Mouse (Mus musculus): ENCODE measurements at regions not wholly inside any gene's neighbourhood (a gene's known extent, or its start where the extent isn't known, plus 50 kb on each side); places are given as distances from the start of the nearest gene placed in this dataset.
"Not testable (repeated sequence)": the region's sequence is repeated elsewhere in the genome, so short reads cannot be mapped to it uniquely, and the experiment has no call there.

DNA sequence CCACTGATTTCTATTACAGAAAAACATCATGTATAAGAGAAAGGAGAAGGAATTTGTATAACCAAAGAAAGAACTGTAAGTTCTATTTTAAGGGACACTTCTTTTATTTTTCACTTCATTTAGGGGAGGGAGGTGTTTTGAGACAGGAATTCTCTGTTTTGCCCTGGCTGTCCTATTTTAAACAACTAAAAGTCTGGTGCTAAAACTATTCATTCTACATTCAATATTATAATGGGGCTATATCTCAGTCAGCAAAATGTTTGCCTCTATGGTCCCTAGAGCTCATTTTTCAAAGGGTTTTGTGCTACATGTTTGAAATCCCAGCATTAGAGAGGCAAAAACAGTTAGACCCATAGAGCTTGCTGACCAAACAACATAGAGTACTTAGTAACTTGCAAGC, 632.8 kb upstream of the Map3k7 start:
- no peak for ATAC-seq

DNA sequence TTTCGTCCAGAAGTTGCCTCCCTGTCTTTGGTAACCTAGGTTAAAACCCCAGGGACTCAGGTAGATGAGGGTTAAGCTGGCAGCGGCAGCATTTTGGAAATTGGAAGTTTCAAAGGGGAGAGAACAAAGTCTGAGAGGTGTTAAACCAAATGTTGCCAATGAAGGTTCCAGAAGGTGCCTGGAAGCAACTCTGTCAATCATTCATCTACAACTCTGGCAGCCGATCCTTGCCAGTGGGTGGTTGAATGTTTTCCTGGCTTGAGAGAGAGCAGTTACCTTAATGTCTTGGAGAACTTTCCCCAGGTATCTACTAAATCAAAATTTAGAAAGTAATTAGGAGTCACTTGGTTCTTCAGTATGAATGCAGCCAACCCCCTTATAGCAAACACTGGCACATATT, 628.2 kb upstream of the Map3k7 start:
- Histone ChIP-seq H3K4me3 (ENCODE audit: low read depth, low read length) (no peak overlapping the region), H3K27ac (ENCODE audit: low read depth, low read length) (no peak overlapping the region), H3K4me1 (replicated peaks; ENCODE audit: control insufficient read depth, insufficient read depth, low read length) (no peaks in the 10 kb centered on the region), H3K9ac (ENCODE audit: low read depth, low read length) (no peak overlapping the region), H3K36me3 (ENCODE audit: control insufficient read depth, insufficient read depth) (no peaks in the 10 kb centered on the region), H3K9me3 (ENCODE audit: control insufficient read depth) (no peaks in the 10 kb centered on the region), H3K4me2 (replicated peaks; ENCODE audit: low read depth) (no peak overlapping the region), H3K27me3 (replicated peaks; ENCODE audit: control insufficient read depth, insufficient read depth, low read length) (no peaks in the 10 kb centered on the region)
- WGBS: 89% methylated on average over 3 of the region's 3 CpGs
- no peak for ATAC-seq
- no peak for TF ChIP-seq CTCF (IDR thresholded peaks at IDR 0.05; ENCODE audit: low read depth)

More for the DNA sequence above, 632.8 kb upstream of the Map3k7 start:
- H3K36me3 ChIP-seq (ENCODE audit: control insufficient read depth, insufficient read depth): no peaks in the 10 kb centered on the region
- H3K9ac ChIP-seq (ENCODE audit: low read depth, low read length): no peak overlapping the region
- no peak overlapping the region for H3K4me2 ChIP-seq (replicated peaks; ENCODE audit: low read depth)
- H3K4me3 ChIP-seq (ENCODE audit: low read depth, low read length): no peak overlapping the region
- no peak for TF ChIP-seq CTCF (IDR thresholded peaks at IDR 0.05; ENCODE audit: low read depth)
- no peaks in the 10 kb centered on the region for H3K4me1 ChIP-seq (replicated peaks; ENCODE audit: control insufficient read depth, insufficient read depth, low read length)
- H3K27ac ChIP-seq (ENCODE audit: low read depth, low read length): no peak overlapping the region
- no peaks in the 10 kb centered on the region for H3K27me3 ChIP-seq (replicated peaks; ENCODE audit: control insufficient read depth, insufficient read depth, low read length)
- H3K9me3 ChIP-seq (ENCODE audit: control insufficient read depth): no peaks in the 10 kb centered on the region

DNA sequence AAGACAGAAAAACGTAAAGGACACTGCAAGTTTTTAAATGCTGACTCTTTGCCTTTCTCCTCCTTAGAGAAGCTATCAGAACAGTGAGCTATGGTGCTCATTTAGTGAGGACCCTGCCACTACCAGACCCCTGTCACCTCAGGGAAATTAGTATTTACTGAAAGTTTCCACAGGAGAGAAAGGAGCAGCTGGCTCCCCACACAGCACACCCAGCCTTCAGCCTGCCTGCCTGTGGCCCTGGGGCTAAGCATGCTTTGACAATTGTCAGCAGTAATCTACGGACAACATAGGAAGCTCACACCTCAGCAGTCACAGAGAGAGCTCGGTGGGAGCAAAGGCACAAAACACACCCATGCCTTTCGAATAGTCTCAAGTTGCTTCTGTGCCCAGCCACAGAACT, 625.9 kb upstream of the Map3k7 start:
- Histone ChIP-seq H3K9ac (ENCODE audit: low read depth, low read length) (no peak overlapping the region), H3K4me2 (replicated peaks; ENCODE audit: low read depth) (no peak overlapping the region), H3K27ac (ENCODE audit: low read depth, low read length) (no peak overlapping the region), H3K4me3 (ENCODE audit: low read depth, low read length) (no peak overlapping the region), H3K36me3 (ENCODE audit: control insufficient read depth, insufficient read depth) (no peaks in the 10 kb centered on the region), H3K9me3 (ENCODE audit: control insufficient read depth) (no peaks in the 10 kb centered on the region), H3K4me1 (replicated peaks; ENCODE audit: control insufficient read depth, insufficient read depth, low read length) (no peaks in the 10 kb centered on the region), H3K27me3 (replicated peaks; ENCODE audit: control insufficient read depth, insufficient read depth, low read length) (no peaks in the 10 kb centered on the region)
- no peak for ATAC-seq
- TF ChIP-seq CTCF (IDR thresholded peaks at IDR 0.05; ENCODE audit: low read depth): no peak
- WGBS: 68% methylated on average over 4 of the region's 4 CpGs

DNA sequence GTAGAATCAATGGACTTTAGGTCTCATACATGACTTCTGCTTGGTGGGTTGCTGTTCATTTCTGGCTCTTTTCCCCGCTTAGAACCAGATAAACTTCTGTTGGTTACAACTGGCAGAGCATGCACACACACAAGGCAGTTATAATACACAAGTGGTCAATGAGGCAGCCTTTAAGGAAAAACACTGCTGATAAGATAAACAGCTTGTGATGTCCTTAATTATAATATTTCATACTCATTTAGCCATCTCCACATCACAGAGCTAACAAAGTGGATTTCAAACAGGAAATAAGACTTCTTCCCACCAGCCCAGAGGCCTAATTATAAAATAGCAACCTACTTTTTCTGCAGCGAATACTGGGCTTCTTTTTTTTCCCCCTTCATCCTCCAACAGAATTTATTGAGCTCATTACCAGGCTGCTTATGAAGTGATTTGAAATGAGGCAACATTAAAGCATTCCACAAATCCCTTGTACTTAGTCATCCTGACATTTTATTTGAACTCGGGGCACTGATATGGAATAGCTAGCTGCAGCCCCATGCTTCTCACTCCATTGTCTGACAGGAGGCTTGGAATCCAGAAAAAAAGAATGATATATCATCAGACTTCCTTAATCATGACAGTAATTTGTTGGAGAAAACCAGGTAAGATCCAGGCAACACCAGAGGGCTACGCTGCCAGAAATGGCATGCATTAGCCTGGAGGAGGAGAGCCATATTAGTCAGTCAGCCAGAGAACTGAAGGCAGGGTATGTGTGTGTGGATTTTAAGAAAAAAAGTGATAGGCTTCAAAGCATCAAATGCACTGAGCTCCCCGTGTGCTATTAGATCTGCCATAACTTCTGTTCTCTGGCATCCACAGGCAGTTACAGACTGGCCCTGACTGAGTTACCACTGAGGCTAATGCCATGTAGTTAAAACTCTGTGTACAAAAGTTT, 620.3 kb upstream of the Map3k7 start:
- no peak for TF ChIP-seq CTCF (IDR thresholded peaks at IDR 0.05; ENCODE audit: low read depth)
- no peak overlapping the region for H3K4me2 ChIP-seq (replicated peaks; ENCODE audit: low read depth)
- H3K4me3 ChIP-seq (ENCODE audit: low read depth, low read length): no peak overlapping the region
- H3K9me3 ChIP-seq (ENCODE audit: control insufficient read depth): no peaks in the 10 kb centered on the region
- H3K36me3 ChIP-seq (ENCODE audit: control insufficient read depth, insufficient read depth): no peaks in the 10 kb centered on the region
- H3K27ac ChIP-seq (ENCODE audit: low read depth, low read length): no peak overlapping the region
- 60% methylated on average over 5 of the region's 5 CpGs for WGBS
- H3K27me3 ChIP-seq (replicated peaks; ENCODE audit: control insufficient read depth, insufficient read depth, low read length): no peaks in the 10 kb centered on the region
- no peak for ATAC-seq
- H3K4me1 ChIP-seq (replicated peaks; ENCODE audit: control insufficient read depth, insufficient read depth, low read length): no peaks in the 10 kb centered on the region
- H3K9ac ChIP-seq (ENCODE audit: low read depth, low read length): no peak overlapping the region

DNA sequence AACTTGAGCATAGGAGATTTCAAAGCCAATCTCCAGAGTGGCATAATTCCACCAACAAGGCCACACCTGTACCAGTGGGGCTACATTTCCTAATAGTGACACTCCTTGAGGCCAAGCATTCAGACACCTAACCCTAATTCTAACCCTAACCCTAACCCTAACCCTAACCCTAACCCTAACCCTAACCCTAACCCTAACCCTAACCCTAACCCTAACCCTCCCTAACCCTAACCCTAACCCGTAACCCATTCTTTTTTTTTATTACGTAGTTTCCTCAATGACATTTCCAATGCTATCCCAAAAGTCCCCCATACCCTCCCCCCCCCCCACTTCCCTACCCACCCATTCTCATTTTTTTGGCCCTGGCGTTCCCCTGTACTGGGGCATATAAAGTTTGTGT, 609.9 kb upstream of the Map3k7 start:
- H3K27ac ChIP-seq (ENCODE audit: low read depth, low read length); H3K4me3 ChIP-seq (ENCODE audit: low read depth, low read length); H3K27me3 ChIP-seq (replicated peaks; ENCODE audit: control insufficient read depth, insufficient read depth, low read length); H3K9me3 ChIP-seq (ENCODE audit: control insufficient read depth); ATAC-seq; H3K4me1 ChIP-seq (replicated peaks; ENCODE audit: control insufficient read depth, insufficient read depth, low read length); H3K4me2 ChIP-seq (replicated peaks; ENCODE audit: low read depth); H3K36me3 ChIP-seq (ENCODE audit: control insufficient read depth, insufficient read depth); H3K9ac ChIP-seq (ENCODE audit: low read depth, low read length): not testable (repeated sequence)
- 94% methylated on average over 2 of the region's 3 CpGs for WGBS

DNA sequence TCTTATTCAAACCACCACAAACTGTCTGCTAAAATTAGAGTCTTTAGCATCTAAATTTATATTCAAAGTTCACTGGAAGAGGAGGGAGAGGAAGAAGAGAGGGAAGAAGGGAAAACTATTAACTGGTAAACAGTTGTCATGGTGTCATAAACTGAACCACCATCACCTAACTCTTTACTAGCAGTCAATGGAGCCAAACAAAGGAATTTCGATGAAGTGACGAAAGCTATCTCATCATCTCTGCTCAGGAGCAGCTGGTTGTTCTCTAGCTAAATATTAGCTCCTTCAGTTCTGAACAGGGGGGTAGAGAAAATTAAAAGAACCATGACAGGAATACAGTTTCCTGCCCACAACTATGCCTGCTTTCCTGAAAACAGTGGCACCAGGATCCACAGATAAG, 608.9 kb upstream of the Map3k7 start:
- Histone ChIP-seq H3K4me3 (ENCODE audit: low read depth, low read length) (no peak overlapping the region), H3K27ac (ENCODE audit: low read depth, low read length) (no peak overlapping the region), H3K9me3 (ENCODE audit: control insufficient read depth) (no peaks in the 10 kb centered on the region), H3K4me2 (replicated peaks; ENCODE audit: low read depth) (no peak overlapping the region), H3K36me3 (ENCODE audit: control insufficient read depth, insufficient read depth) (no peaks in the 10 kb centered on the region), H3K9ac (ENCODE audit: low read depth, low read length) (no peak overlapping the region), H3K27me3 (replicated peaks; ENCODE audit: control insufficient read depth, insufficient read depth, low read length) (no peaks in the 10 kb centered on the region), H3K4me1 (replicated peaks; ENCODE audit: control insufficient read depth, insufficient read depth, low read length) (no peaks in the 10 kb centered on the region)
- ATAC-seq: no peak
- 72% methylated on average over 2 of the region's 2 CpGs for WGBS
- TF ChIP-seq CTCF (IDR thresholded peaks at IDR 0.05; ENCODE audit: low read depth): no peak
